Mouse (Mus musculus) hindbrain, embryonic 16.5 days (tissue): ENCODE measurements at regions not wholly inside any gene's neighbourhood (a gene's known extent, or its start where the extent isn't known, plus 50 kb on each side); places are given as distances from the start of the nearest gene placed in this dataset.

Source experiments
- ATAC-seq: fragments of 200-750 bp; cut with Nextera tagmentation; 2 replicates; pipeline ENCODE4 v1.8.0; 2017; ENCODE audit warnings: moderate TSS enrichment, moderate library complexity
- H3K27ac ChIP-seq: fragments of 300-500 bp; sonication (generic); 2 replicates; pipeline ENCODE4 v1.5.1; 2014; ENCODE audit warnings: low read depth, mild to moderate bottlenecking, control low read depth, low read length, moderate library complexity
- H3K27me3 ChIP-seq: fragments of 300-500 bp; sonication (generic); replicated peaks from 2 replicates; pipeline ENCODE4 v1.6.1; 2014; ENCODE audit warnings: low read length; ENCODE audit not compliant: control insufficient read depth, insufficient read depth
- H3K36me3 ChIP-seq: fragments of 300-500 bp; sonication (generic); 2 replicates; pipeline ENCODE4 v1.6.1; 2014; ENCODE audit warnings: mild to moderate bottlenecking, low read length, moderate library complexity, mixed read lengths; ENCODE audit not compliant: control insufficient read depth, insufficient read depth
- H3K4me1 ChIP-seq: fragments of 300-500 bp; sonication (generic); 2 replicates; pipeline ENCODE4 v1.6.1; 2014; ENCODE audit warnings: low read depth, low read length; ENCODE audit not compliant: control insufficient read depth, insufficient read depth
- H3K4me2 ChIP-seq: fragments of 300-500 bp; sonication (generic); 2 replicates; pipeline ENCODE4 v1.6.1; 2014; ENCODE audit warnings: mild to moderate bottlenecking, low read length, control low read depth, moderate library complexity
- H3K4me3 ChIP-seq: fragments of 300-500 bp; sonication (generic); 2 replicates; pipeline ENCODE4 v1.5.1; 2014; ENCODE audit warnings: mild to moderate bottlenecking, low read length, control low read depth, moderate library complexity
- H3K9ac ChIP-seq: fragments of 300-500 bp; sonication (generic); 2 replicates; pipeline ENCODE4 v1.6.1; 2014; ENCODE audit warnings: low read depth, mild to moderate bottlenecking, control low read depth, low read length, moderate library complexity
- H3K9me3 ChIP-seq: fragments of 300-500 bp; sonication (generic); 2 replicates; pipeline ENCODE4 v1.6.1; 2014; ENCODE audit warnings: mild to moderate bottlenecking, low read length, moderate library complexity; ENCODE audit not compliant: control insufficient read depth
- whole genome bisulfite sequencing: fragments of 180-500 bp; shearing (Covaris S2); extraction: QIAGEN DNeasy Blood & Tissue Kit; methylation state at CpG from one replicate; pipeline ENCODE4 v1.1.7; 2014; 5-methylcytosine and 5-hydroxymethylcytosine counted together

DNA sequence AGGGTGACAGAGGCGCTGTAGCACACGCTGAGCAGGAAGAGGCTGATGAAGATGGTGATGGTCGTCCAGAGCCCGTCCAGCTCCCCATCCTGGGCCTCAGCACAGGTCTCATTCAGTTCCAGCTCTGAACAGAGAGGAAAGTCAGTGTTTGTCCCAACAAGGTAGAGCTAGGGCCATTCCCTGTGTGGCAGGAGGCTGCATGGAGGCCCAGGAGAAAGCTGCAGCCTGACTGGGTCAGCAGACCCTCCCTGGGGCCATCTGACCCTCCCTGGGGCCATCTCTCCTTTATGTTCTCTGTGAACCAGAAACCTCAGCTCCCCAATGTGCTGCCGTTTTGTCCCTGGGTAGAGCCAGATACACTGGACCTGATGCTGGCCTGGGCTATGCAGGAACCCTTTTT is 131.2 kb upstream of the Adam6b start:
- 69% methylated on average over 5 of the region's 5 CpGs for WGBS

DNA sequence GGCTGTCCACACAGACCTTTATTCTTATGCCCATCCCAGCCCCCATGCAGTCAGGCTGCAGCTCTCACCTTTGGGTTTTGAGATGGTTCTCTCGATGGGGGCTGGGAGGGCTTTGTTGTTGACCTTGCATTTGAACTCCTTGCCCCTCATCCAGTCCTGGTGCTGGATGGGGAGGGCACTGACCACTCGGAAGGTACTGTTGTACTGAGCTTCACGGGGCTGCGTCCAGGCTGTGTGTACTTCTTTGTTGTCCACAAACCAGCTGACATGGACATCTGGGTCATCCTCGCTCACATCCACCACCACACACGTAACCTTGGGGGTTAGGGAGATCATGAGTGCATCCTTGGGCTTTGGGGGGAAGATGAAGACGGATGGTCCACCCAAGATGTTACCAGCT is 129.3 kb upstream of the Adam6b start:
- Histone ChIP-seq H3K36me3 (no peaks in the 10 kb centered on the region), H3K4me1 (no peaks in the 10 kb centered on the region), H3K4me3 (no peak overlapping the region), H3K9me3 (no peaks in the 10 kb centered on the region), H3K27me3 (no peaks in the 10 kb centered on the region), H3K27ac (no peak overlapping the region), H3K4me2 (no peak overlapping the region), H3K9ac (no peak overlapping the region)
- no peak for ATAC-seq
- WGBS, result 82% methylated on average over 7 of the region's 7 CpGs

More for the DNA sequence above, 131.2 kb upstream of the Adam6b start:
- no peaks in the 10 kb centered on the region for H3K36me3 ChIP-seq
- no peak overlapping the region for H3K27ac ChIP-seq
- ATAC-seq, result no peak
- H3K4me2 ChIP-seq, result no peak overlapping the region
- no peak overlapping the region for H3K9ac ChIP-seq
- no peaks in the 10 kb centered on the region for H3K9me3 ChIP-seq
- no peak overlapping the region for H3K4me3 ChIP-seq
- H3K4me1 ChIP-seq, result no peaks in the 10 kb centered on the region
- H3K27me3 ChIP-seq, result no peaks in the 10 kb centered on the region

DNA sequence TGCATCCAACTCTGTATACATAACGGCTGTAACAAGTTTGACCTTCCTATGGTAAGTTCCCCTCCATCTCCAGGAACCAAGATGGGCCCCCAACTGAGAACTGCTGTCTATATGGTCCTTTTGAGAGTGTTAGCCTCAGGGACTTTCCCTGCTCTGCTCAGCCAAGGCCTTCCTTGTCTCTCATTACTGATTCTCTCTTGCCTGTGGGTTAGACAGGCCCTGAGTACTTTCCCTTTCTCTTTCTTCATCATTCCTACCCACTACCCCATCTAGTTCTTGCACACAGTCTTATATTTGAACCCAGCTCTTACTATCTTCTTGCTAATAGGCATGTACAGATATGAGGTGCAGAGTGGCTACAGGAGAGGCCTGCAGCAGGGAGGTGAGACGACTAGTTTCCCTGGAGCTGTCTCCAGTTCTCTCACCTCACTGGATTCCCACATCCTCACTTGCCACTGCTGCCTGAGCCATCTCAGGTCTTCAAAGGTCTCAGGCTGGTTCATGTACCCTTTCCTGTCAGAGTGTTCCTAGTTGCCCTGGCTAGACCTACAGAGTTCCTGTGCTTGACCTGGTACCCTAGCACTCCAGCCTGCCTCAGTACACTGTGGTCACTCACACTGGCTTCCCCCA is 126.8 kb upstream of the Adam6b start:
- H3K9ac ChIP-seq, result no peak overlapping the region
- 61% methylated on average over 2 of the region's 2 CpGs for WGBS
- no peak for ATAC-seq
- H3K4me2 ChIP-seq, result no peak overlapping the region
- no peak overlapping the region for H3K27ac ChIP-seq
- H3K9me3 ChIP-seq, result no peaks in the 10 kb centered on the region
- H3K36me3 ChIP-seq, result no peaks in the 10 kb centered on the region
- no peaks in the 10 kb centered on the region for H3K27me3 ChIP-seq
- no peak overlapping the region for H3K4me3 ChIP-seq
- H3K4me1 ChIP-seq, result no peaks in the 10 kb centered on the region

DNA sequence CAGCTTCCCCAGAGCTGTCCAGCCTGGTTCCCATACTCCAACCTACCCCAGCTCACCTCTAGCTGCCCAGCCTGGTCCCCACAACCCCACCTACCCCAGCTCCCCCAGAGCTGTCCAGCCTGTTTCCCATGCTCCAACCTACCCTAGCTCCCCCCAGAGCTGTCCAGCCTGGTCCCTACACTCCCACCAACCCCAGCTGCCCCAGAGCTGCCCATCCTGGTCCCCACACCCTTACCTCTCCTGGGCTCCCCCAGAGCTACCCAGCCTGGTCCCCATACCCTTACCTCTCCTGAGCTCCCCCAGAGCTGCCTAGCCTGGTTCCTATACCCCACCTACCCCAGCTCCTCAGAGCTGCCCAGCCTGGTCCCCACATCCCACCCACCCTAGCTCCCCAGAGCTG is 125.3 kb upstream of the Adam6b start:
- no peak for ATAC-seq
- Histone ChIP-seq H3K4me2 (no peak overlapping the region), H3K27me3 (no peaks in the 10 kb centered on the region), H3K27ac (no peak overlapping the region), H3K9me3 (no peaks in the 10 kb centered on the region), H3K36me3 (no peaks in the 10 kb centered on the region), H3K4me3 (no peak overlapping the region), H3K9ac (no peak overlapping the region), H3K4me1 (no peaks in the 10 kb centered on the region)

DNA sequence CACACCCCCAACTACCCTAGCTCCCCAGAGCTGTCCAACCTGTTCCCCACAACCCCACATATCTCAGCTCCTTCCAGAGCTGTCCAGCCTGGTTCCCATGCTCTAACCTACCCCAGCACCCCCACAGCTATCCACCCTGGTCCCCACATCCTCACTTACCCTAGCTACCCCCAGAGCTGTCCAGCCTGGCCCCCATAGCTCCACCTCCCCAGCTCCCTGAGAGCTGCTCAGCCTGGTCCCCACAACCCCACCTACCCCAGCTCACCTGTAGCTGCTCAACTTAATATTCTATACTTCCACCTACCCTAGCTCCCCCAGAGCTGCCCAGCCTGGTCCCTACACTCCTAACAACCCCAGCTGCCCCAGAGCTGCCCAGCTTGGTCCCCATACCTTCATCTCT is 124.9 kb upstream of the Adam6b start:
- H3K9ac ChIP-seq, result no peak overlapping the region
- ATAC-seq, result no peak
- no peak overlapping the region for H3K27ac ChIP-seq
- H3K36me3 ChIP-seq, result no peaks in the 10 kb centered on the region
- H3K4me3 ChIP-seq, result no peak overlapping the region
- H3K4me1 ChIP-seq, result no peaks in the 10 kb centered on the region
- no peaks in the 10 kb centered on the region for H3K9me3 ChIP-seq
- no peaks in the 10 kb centered on the region for H3K27me3 ChIP-seq
- no peak overlapping the region for H3K4me2 ChIP-seq

DNA sequence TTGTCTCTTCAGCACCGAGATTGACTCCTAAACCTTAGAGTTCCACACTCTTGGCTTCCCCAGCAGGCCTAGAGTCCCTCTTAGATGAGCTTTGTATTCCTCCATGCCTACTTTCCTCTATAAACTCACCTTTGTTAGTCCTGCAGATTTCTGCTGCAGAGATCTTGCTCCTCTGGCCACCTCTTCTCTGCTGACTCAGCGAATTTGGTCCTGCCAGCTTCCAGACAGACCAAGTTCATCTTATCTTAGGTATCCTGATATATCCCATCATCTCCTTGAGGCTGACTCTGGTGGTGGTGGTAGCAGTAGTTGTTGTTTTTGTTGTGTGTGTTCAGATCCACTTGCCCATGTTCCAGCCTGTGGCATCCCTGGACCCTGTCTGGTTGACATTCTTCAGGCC is 123.5 kb upstream of the Adam6b start:
- no peak overlapping the region for H3K4me3 ChIP-seq
- no peak overlapping the region for H3K27ac ChIP-seq
- H3K36me3 ChIP-seq, result no peaks in the 10 kb centered on the region
- H3K27me3 ChIP-seq, result no peaks in the 10 kb centered on the region
- no peaks in the 10 kb centered on the region for H3K4me1 ChIP-seq
- H3K4me2 ChIP-seq, result no peak overlapping the region
- no peak for ATAC-seq
- no peak overlapping the region for H3K9ac ChIP-seq
- 60% methylated on average over 2 of the region's 2 CpGs for WGBS
- no peaks in the 10 kb centered on the region for H3K9me3 ChIP-seq

DNA sequence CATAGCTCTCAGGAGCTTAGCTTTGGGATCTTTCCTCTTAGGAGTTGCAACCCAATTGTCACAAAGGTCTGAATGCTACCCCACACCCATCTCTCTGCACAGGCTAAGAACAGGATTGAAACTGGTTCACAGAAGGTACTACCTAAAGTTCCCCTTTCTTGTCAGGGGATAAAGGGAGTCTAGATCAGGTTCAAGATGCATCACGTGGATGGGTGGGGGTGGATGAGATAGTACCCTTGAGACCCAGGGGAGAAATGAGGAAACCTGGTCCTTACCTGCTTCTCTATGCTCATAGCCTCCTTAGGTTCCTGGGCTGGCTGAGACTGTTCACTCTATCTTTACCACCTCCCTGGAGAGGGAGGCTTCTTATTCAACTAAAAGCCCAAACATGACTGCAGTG is 122.9 kb upstream of the Adam6b start:
- Histone ChIP-seq H3K27me3 (no peaks in the 10 kb centered on the region), H3K9me3 (no peaks in the 10 kb centered on the region), H3K4me3 (no peak overlapping the region), H3K27ac (no peak overlapping the region), H3K9ac (no peak overlapping the region), H3K36me3 (no peaks in the 10 kb centered on the region), H3K4me2 (no peak overlapping the region), H3K4me1 (no peaks in the 10 kb centered on the region)
- WGBS, result 78% methylated on average over 1 of the region's 1 CpGs
- no peak for ATAC-seq

DNA sequence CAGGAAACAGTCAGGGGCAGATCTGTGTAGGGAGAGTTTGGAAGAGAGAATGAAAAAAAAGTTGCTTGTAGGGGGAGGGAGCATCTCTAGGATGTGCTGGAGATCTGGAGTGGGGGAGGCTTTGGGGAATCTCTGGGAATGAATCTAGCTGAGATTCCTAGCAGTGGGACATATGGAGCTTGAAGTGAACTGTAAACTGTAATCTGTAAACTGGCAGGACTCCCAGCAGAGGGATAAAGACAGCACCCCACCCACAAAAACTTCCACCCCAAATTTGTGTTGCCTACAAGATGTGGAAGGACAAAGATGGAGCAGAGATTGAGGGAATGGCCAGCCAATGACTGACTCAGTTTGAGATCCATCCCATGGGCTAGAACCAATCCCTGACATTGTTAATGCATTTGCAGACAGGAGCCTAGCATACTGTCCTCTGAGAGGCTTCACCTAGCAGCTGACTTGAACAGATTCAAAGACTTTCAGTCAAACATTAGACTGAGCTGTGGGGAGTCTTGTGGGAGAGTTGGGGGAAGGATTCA is 87.7 kb upstream of the Adam6b start:
- no peak overlapping the region for H3K27ac ChIP-seq

DNA sequence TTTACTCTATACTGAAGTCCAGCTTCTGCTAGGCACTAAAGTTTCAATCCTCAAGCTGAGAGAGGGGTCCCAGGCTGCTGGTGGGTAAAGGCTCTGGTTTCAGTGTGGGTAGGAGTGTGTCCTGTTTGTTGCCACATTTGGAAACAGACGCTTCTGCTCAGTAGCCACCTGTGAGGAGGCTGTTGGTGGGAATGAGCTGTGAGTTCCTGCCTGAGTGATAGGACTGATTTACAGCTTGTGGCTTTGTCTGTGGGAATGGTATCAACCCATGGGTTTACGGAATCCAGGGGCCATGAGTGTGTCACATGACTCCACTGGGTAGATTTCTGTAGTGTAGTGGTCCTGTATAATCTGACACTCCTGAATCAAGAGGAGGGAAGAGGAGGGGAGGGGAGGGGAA is 86.5 kb upstream of the Adam6b start:
- Histone ChIP-seq H3K27me3 (no peaks in the 10 kb centered on the region), H3K4me1 (no peaks in the 10 kb centered on the region), H3K9ac (no peak overlapping the region), H3K36me3 (no peaks in the 10 kb centered on the region), H3K4me2 (no peak overlapping the region), H3K4me3 (no peak overlapping the region), H3K27ac (no peak overlapping the region), H3K9me3 (peaks cover 5% of the 10 kb centered on the region; the same call in 1 of the 2 replicates)
- 82% methylated on average over 2 of the region's 2 CpGs for WGBS
- no peak for ATAC-seq

More for the DNA sequence above, 87.7 kb upstream of the Adam6b start:
- Histone ChIP-seq H3K27me3 (no peaks in the 10 kb centered on the region), H3K9ac (no peak overlapping the region), H3K4me3 (no peak overlapping the region), H3K36me3 (no peaks in the 10 kb centered on the region), H3K9me3 (0 out of 2 replicates have a peak, but pooled peaks cover 5% of the 10 kb centered on the region), H3K4me2 (no peak overlapping the region), H3K4me1 (no peaks in the 10 kb centered on the region)
- no peak for ATAC-seq

DNA sequence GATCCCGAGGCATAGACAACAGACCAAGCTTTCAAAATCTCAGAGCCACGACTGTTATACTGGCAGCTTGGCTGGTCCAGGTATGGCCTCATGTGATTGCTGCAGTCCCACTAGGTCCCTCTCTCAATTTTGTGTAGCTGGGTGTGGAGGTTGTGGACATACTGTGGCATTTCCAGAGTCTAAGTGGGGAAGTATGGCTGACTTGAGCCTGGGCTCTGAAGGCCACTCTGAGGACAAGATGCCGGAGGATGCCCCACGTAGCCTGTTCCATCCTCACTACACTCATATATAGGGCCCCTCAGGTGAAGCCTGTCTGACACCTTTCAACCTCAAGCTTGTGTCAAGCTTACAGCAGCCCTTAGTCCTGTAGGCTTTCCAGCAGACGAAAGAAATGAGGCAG is 78.2 kb upstream of the Adam6b start:
- WGBS, result 85% methylated on average over 5 of the region's 5 CpGs
- Histone ChIP-seq H3K36me3 (no peaks in the 10 kb centered on the region), H3K4me1 (no peaks in the 10 kb centered on the region), H3K4me3 (no peak overlapping the region), H3K27me3 (no peaks in the 10 kb centered on the region), H3K9ac (no peak overlapping the region), H3K9me3 (no peaks in the 10 kb centered on the region; the same call in 1 of the 2 replicates), H3K27ac (no peak overlapping the region), H3K4me2 (no peak overlapping the region)
- no peak for ATAC-seq
